Mouse (Mus musculus) liver, embryonic 14.5 days (tissue): Measurements from ENCODE around the gene Awat2.
A peak's percentile ranks its signal among the peaks of the same experiment; 100 is the strongest.

Experiments used
- CTCF ChIP-seq: IDR thresholded peaks from 2 replicates; pipeline ENCODE4 v1.5.1; 2016; ENCODE audit warnings: antibody characterized with exemption, low read depth, control low read depth
- EP300 ChIP-seq: IDR thresholded peaks from 2 replicates; pipeline ENCODE4 v1.6.1; 2016; ENCODE audit warnings: antibody characterized with exemption, low read depth

- peak; percentile 65 for TF ChIP-seq CTCF
- TF ChIP-seq EP300: no peak
Observed at GRCm38 (mm10) chrX:100392304-100392703, 50.2 kb downstream of the Awat2 start.
